Mouse (Mus musculus) layer of hippocampus, adult 2 months (tissue): Measurements from ENCODE around the gene Osbpl2. TPM values are rescaled to one million over a fixed set of nuclear protein-coding genes. Genes with fewer than 3 reads are reported as not detected.
"Not testable (repeated sequence)": the region's sequence is repeated elsewhere in the genome, so short reads cannot be mapped to it uniquely, and the experiment has no call there.

Experiments
- DNase-seq, 2 experiments: peaks; one replicate each; pipeline ENCODE4 v3.0.0; 2022; ENCODE audit warnings: low spot score in 2 of 2
- H3K27ac ChIP-seq: fragments of 200-600 bp; 2 replicates; pipeline ENCODE4 v1.8.1; 2022
- H3K4me3 ChIP-seq: fragments of 200-600 bp; 2 replicates; pipeline ENCODE4 v1.8.1; 2022; ENCODE audit warnings: mild to moderate bottlenecking
- CTCF ChIP-seq: fragments of 200-600 bp; conservative IDR thresholded peaks from 2 replicates; pipeline ENCODE4 v1.8.1; 2022; ENCODE audit warnings: antibody characterized with exemption, mild to moderate bottlenecking, moderate library complexity
- total RNA-seq, 2 experiments: library from RNA; stranded (reverse); gene quantifications; 2 replicates each; pipeline ENCODE4 v1.2.3; 2021

Gene Osbpl2
- total RNA-seq, 2 experiments from 2014 or later = 46.0 to 49.2 TPM

- H3K27ac ChIP-seq = no peak overlapping the region
- no peak for DNase-seq
- TF ChIP-seq CTCF = peak; percentile 60
- peak overlapping the region; percentile 61 for H3K4me3 ChIP-seq
Measured at GRCm38 (mm10) chr2:180173163-180173562, 54.1 kb downstream of the Osbpl2 start.

GRCm38 (mm10) chr2:180173711-180174110 is 54.6 kb downstream of the Osbpl2 start:
- not testable (repeated sequence) for H3K27ac ChIP-seq, H3K4me3 ChIP-seq

GRCm38 (mm10) chr2:180174121-180174520 is 55.0 kb downstream of the Osbpl2 start:
- no peak overlapping the region for H3K4me3 ChIP-seq
- DNase-seq = no peak
- no peak overlapping the region for H3K27ac ChIP-seq
- no peak for TF ChIP-seq CTCF

More at GRCm38 (mm10) chr2:180173711-180174110, 54.6 kb downstream of the Osbpl2 start:
- not testable (repeated sequence) for DNase-seq

GRCm38 (mm10) chr2:180175725-180176124 is 56.6 kb downstream of the Osbpl2 start:
- Histone ChIP-seq H3K4me3 (no peak overlapping the region), H3K27ac (no peak overlapping the region)
- no peak for TF ChIP-seq CTCF
- no peak for DNase-seq

- TF ChIP-seq CTCF = no peak
- no peak for DNase-seq
- no peak overlapping the region for H3K4me3 ChIP-seq
- H3K27ac ChIP-seq = no peak overlapping the region
Measured at GRCm38 (mm10) chr2:180181542-180181941, 62.4 kb downstream of the Osbpl2 start.

DNA sequence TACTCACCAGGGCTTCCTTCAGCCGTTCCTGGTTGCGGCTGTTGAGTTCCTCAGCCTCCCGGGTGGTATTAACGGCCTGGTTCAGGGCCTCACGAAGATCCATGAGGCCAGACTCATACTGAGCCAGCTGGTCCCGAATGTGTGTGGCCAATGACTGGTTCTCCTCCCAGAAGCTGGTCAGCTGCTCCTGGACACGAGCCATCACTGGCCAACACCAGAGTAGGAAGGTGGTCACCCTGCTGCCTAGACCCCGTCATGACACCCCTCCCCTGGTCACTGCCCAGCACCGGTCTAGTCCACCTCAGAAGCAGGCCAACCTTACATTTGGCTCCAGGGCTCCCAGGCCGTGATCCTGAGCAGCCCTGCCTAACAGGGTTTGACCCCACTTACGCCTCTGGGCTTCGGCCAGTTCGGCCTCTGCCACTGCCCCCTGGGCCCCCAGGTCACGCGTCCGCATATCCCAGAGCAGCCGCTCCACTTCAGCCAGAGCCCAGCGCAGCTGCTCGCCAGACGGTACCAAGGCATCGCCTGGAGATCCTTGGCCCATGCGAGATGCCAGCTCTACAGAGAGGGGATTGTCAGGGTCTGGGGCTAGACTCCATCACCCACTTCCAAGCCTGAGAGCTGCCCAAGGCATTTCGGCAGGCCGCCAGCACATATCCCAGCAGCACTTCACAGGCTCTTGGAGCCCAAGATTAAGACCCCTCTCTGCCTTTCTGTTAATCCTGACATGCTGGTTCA is 65.1 kb downstream of the Osbpl2 start:
- TF ChIP-seq CTCF = no peak
- Histone ChIP-seq H3K27ac (no peak overlapping the region), H3K4me3 (no peak overlapping the region)
- no peak for DNase-seq

DNA sequence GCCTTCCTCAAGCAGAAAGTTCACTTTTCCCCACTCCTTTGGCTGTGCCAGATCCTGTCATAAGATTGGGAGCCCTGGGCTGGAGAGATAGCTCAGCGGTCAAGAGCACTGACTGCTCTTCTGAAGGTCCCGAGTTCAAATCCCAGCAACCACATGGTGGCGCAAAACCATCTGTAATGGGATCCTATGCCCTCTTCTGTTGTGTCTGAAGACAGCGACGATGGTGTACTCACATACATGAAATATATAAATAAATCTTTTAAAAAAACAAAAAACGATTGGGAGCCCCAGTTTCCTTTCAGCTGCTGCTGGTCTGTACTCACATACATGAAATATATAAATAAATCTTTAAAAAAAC is 65.6 kb downstream of the Osbpl2 start:
- peak; percentile 60 for TF ChIP-seq CTCF
- no peak overlapping the region for H3K4me3 ChIP-seq
- DNase-seq = no peak
- no peak overlapping the region for H3K27ac ChIP-seq

GRCm38 (mm10) chr2:180185686-180186085 is 66.6 kb downstream of the Osbpl2 start:
- TF ChIP-seq CTCF = no peak
- no peak for DNase-seq
- Histone ChIP-seq H3K27ac (no peak overlapping the region), H3K4me3 (no peak overlapping the region)

DNA sequence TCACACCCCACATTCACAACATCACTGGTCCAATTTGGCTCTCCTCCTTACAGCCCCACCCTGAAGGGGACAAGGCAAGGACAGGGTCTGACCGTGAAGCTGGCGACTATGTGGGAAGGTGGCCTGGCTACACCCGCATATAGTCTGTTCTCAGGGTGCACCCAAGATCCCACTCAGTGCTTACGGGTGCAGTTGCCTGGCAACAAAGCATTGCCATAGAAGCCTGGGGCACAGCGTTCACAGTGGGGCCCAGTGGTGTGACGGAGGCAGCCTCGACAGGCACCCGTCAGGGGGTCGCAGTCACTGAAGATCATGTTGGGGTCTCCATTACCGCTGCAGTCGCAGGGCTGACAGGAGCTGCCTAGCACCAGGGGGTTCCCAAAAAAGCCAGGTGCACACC is 68.3 kb downstream of the Osbpl2 start:
- Histone ChIP-seq H3K27ac (peak overlapping the region; percentile 62), H3K4me3 (no peak overlapping the region)
- no peak for TF ChIP-seq CTCF
- DNase-seq = no peak

GRCm38 (mm10) chr2:180196610-180197322 is 77.7 kb downstream of the Osbpl2 start:
- Histone ChIP-seq H3K4me3 (no peak overlapping the region), H3K27ac (no peak overlapping the region)
- DNase-seq = no peak
- no peak for TF ChIP-seq CTCF

GRCm38 (mm10) chr2:180197323-180198037 is 78.4 kb downstream of the Osbpl2 start:
- TF ChIP-seq CTCF = no peak
- Histone ChIP-seq H3K4me3 (no peak overlapping the region), H3K27ac (no peak overlapping the region)
- DNase-seq = no peak

- Histone ChIP-seq H3K4me3 (no peak overlapping the region), H3K27ac (no peak overlapping the region)
- no peak for TF ChIP-seq CTCF
- DNase-seq = no peak
Measured at GRCm38 (mm10) chr2:180198782-180199181, 79.7 kb downstream of the Osbpl2 start.

DNA sequence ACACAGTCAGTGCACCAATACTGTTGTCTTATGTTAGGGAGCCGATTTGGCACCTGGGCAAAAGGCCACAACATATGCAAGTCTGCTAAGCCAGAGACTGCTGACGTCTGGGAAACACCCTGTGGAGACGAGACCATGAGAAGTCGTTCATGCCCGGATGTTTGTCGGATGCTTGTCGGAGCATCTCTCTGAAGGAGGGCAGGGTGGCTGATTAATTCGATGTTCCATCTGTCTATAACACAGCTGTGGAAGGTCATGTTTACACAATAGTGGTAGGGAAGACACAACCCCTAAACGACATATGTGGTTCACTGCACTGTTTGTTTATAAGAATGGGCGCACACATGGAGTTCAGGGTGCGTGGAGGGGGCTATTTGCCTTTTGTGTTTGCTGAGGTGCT is 81.6 kb downstream of the Osbpl2 start:
- Histone ChIP-seq H3K4me3 (no peak overlapping the region), H3K27ac (no peak overlapping the region)
- no peak for DNase-seq
- TF ChIP-seq CTCF = no peak
